Mouse (Mus musculus) large intestine, adult 2 months (tissue): ENCODE data around the gene Sash1. TPM values are rescaled to one million over a fixed set of nuclear protein-coding genes. Genes with fewer than 3 reads are reported as not detected.

Experiments used
- DNase-seq: peaks from one replicate; pipeline ENCODE4 v3.0.0-alpha.2; 2012; ENCODE audit warnings: low read depth, low spot score
- WGBS: fragments of 180-500 bp; shearing (Covaris S2); methylation state at CpG from one replicate; pipeline ENCODE4 v1.1.7; 2018; 5-methylcytosine and 5-hydroxymethylcytosine counted together
- polyA plus RNA-seq: library from polyadenylated mRNA; depleted of rRNA; stranded (reverse); fragments of >200 nt; gene quantifications from 2 replicates; pipeline ENCODE4 v1.2.3, GENCODE M21; 2012

The Sash1 gene
- polyA plus RNA-seq, 1 experiment: 5.1 TPM

DNA sequence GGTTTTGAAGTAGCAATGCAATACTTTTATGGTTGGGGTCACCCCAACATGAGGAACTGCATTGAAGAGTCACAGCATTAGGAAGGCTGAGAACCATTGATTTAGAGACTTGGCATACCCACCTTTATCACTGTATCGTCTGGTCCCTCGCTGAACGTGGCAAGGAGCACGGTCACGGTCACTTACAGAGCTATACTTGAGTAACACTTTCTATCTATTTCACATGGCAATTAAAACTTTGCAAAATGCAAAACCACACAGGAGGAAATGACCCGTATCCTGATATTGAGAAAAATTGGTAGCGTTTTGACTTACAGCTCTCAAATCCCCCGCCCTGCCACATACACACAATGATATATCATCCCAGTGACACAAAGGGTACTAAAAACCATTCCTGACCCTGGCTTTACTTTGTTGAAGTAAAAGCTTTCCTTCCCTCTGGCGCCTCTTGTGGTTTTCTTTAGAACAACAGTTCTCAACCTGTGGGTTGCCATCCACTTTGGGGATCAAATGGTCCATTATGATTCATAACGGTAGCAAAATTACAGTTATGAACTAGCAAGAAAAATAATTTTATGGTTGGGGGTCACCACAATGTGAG is 119.8 kb downstream of the Sash1 start:
- 77% methylated on average over 10 of the region's 10 CpGs for WGBS
- DNase-seq: no peak

DNA sequence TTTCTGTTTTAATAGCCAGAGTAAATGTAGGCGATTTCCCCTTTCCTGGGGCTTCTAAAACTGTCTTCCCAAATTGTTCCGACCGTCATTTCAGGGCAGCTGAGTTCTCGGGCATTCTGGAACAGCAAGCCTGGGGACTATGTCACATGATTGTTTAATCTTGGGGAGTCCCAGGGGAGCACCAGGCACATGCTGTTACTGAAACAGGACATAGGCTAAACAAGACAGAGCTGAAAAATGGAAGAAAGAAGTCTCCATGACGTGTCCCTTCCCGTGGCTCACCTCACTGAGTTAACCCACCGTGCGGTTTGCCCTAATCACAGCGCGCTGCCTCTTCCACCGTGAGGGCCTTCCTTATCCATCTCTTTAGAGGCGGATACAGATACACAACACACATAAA is 123.1 kb downstream of the Sash1 start:
- 71% methylated on average over 12 of the region's 12 CpGs for WGBS
- DNase-seq: no peak

DNA sequence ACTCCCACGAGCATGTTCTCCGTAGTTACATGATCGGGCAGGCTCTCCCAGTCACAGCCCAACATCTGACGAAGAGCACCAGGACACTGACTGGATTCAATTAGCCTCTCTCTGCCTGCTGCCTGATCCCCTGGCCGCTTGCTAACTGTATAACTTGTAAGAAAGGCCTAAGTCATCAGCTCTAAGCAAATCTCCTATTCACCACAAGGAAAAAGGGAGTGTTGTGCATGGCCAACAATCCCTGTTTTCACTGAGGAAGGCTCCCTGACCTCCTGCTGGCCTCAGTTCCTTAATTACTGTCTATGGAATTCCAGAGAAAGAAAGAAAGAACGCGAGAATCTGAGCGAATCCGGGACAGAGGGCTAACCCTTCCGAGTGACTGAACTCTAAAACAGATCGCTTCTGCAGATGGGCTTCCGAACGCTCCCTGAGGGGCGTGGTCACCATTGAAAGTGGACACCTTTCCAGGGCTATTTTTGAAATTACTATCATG is 123.6 kb downstream of the Sash1 start:
- WGBS: 51% methylated on average over 14 of the region's 14 CpGs
- no peak for DNase-seq

DNA sequence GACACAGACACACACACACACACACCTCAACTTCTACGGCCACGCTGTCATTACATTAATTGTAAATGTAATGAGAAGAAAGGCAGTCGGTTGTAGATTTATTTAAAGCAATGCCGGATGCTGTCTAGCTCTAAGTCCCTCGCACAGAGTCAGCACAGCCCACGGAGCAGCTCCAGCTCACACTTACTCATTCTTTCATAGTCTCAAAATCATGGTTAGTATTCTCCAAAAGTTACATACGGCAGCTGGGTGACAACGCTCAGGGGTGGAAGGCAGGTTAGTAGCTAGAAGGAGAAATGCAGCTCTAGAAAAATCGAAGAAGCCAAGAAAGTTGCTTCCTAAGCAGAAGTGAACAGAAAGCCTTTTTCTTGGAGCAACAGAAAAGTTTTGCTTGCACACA is 124.2 kb downstream of the Sash1 start:
- DNase-seq: no peak
- WGBS: 62% methylated on average over 9 of the region's 9 CpGs

DNA sequence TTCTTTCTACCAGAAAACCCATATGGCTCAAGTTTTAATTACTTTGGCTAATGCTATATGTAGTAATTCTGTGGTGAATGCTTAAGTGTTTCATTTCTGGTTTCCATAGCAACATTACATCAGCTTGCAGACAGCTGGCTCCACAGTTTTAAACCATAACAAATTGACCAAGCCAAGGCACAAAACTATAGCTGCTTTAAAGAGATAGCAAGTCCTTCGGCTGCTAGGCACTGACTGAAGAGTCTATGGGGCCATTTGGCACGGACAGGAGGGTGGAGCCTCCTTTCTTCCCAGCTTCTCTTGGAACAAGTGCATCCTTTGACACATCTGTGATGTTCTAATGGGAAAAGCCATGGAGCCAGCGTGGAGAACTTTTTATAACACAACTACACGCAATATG is 125.3 kb downstream of the Sash1 start:
- no peak for DNase-seq
- 42% methylated on average over 4 of the region's 4 CpGs for WGBS

DNA sequence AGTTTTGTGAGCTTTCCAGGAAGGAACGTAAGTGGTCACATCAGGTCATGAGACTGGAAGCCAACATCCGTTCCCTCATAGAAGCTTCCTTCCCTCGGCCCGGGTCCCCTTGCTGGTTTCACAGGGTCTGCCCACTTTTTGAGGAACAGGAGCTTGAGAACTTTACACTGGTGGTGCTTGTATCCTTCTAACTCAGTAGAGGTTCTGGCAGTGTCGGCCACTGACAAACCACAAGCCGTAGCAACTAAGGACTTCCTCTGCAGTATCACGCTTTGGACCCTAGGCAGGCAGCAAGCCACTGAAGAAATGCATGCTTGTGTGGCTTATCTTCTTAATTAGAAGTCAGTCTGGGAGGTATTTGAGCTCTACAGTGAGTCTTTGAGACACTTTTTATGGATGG is 126.6 kb downstream of the Sash1 start:
- 60% methylated on average over 7 of the region's 7 CpGs for WGBS
- DNase-seq: no peak

DNA sequence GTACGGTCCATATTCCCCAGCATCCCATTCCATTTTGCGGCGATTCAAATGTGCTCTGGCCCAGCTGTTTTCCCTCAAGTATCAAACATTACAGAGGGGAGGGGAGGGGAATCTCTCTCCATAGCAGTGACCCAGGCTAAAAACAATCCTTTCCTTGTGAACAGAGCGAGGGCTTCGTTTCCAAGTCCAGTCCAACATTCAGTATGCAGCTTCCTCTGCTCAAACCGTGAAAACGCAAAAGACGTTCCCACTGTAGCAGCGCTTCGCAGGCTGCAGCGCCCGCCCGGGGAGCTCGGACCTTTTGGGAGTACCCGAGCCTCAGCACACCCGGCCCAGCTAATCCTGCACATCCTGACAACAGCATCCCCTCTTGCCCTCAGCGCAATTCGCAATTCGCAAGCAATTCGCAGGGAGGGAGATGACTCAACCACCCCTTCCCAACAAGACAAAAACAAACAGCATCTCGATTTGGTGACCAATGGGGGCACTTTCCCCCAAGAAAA is 128.4 kb downstream of the Sash1 start:
- 66% methylated on average over 21 of the region's 21 CpGs for WGBS
- no peak for DNase-seq

DNA sequence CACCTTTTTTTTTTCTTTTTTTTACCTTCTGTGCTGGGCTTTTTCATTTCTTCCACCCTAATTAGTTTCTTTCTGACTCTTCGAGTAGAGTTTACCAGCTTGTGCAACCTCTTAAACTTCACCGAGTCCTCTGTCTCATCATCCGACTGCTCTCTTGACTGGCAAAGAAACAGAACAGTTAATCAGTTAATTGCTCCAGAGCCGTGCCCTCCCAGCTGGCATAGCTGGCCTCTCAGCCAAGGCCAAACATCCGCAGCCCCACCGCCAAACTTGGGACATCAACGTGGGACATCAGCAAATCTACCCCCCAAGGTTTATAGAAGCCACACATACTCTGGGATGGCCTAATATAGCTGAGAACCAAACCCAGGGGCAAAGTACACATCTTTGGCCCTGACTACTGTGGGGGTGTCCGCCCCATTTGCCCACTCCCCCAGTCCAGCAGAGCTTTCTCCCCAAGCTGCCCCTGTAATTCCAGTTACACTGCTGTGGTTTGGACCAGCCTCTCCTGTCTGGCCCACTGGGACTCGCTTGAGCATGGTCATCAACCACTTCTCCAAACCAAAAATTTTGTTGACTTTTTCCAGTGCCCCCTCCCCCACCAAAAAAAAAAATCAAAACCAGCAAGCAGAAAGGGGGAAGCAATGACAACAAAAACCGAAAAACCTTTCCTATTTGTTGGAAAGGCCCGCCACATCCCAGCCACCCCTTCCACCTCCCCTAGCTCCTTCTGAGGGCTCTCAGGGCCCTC is 129.1 kb downstream of the Sash1 start:
- 45% methylated on average over 11 of the region's 11 CpGs for WGBS

DNA sequence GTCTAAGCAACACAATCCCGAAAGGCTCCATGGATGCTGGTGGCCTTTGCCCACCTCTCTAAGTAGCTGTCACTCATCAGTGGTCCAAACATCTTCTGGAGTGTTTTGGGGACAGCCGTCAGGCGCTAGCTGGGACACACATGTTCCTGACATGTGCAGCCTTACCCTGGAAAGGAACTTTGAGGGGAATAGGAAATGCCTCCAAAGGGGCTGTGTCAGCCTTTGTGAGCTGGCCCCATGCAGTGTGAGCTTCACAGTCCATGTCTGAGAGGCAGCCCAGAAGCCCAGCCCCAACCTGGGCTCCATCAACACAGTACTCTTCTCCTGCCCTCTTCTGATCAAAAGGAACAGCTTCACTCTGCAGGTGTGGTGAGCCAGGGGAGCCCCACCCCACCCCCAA is 132.5 kb downstream of the Sash1 start:
- DNase-seq: no peak
- WGBS: 86% methylated on average over 3 of the region's 3 CpGs

More for the DNA sequence above, 129.1 kb downstream of the Sash1 start:
- DNase-seq: no peak

DNA sequence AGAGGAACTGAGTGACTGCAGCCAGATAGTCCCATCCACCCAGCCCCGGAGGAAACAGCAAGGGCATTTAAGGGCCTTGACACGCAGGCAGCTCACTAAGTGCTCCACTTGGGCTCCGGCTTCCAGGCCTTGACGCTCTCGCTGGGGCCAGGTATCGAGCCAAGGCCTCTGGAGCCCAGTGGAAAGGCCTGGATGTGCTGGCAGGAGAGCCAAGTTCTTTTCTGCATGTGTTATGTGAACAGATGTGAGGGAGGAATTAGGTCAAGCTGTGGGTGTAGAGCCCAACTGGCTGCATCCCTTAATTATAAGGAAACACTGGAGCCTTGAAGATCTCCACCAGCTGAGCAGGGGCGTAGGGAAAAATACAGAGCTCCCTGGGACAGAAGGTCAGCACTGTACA is 133.4 kb downstream of the Sash1 start:
- 69% methylated on average over 7 of the region's 7 CpGs for WGBS
- no peak for DNase-seq

DNA sequence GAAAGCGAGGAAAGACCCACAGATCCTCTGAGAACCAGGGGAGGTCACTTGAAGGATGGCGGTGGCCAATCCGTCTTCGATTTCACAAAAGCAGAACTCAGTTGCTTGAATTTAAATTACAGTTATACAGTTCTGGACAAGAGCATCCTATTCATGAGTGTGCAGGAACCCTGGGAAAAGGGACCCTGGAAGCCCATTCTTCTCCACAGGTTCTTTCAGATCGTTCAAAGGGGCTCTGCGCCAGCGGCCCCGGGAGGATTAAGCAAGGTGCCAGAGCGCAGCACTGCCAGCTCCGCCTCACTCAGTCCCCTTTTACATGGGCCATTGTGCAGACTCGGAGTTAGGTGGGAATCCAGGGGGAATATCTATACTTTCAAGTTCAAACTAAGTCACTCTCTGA is 136.3 kb downstream of the Sash1 start:
- DNase-seq: no peak
- WGBS: 86% methylated on average over 11 of the region's 11 CpGs

DNA sequence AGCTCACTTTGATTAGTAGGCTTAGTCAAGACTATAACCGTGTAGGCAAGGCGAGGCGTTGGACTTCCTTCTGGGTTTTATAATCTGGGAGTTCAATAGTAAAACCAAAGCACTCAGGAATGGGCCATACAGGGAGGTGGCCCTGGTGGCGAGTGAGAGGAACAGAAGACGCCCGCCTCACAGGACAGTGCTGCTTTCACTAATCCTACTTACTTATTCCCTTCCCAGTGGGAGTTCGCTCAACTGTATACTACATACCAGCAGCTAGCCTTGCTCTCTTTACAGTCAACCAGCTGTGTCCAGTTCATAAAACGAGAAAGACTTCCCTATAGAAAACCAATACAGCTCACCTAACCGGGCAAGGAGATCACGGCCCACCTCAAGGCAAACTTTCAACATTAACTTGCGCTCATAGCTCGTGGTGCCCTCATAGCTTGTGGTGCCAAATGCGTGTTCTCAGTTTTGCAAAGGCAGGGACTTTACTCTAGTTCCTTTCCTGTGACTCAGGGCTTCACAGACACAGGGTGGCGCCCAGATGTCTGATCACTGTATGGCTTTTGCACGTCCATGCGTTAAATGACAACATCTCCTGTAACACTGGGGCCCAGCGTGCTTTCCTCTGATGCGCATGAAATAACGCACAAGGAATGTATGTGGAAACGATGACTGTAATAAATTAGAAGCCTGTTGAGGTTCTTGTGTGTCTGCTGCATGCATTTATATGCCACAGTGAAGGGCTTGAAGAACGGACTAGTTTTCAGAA is 138.2 kb downstream of the Sash1 start:
- WGBS: 74% methylated on average over 21 of the region's 21 CpGs
- DNase-seq: no peak

DNA sequence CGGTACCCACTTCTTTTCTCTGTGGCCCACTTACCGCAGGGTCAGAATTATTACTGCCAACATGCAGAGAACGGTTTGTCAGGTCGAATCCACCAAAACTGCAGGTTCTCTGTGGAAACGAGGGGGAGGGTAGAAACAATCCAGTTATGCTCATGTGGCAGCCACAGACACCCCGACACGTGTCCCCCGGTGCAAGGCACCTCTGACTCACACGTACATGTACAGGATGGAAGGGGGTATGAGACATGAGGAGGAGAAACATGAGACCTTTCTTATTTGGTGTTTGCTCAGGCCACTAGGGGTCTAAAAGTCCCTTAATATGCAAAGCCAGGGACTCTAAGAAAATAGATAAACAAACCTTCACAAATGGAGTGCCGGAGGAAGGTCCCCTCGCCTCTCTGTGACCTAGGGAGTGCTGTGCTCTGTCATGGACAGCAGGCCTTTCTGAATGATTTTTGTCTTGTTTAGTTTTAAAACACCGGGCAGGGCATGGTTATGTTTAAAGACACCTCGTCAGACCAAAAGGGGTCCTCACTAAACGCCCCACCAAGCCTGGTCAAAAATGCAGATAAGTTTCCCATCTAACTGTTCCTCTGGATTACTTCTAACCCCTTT is 139.7 kb downstream of the Sash1 start:
- DNase-seq: no peak
- WGBS: 86% methylated on average over 14 of the region's 14 CpGs

DNA sequence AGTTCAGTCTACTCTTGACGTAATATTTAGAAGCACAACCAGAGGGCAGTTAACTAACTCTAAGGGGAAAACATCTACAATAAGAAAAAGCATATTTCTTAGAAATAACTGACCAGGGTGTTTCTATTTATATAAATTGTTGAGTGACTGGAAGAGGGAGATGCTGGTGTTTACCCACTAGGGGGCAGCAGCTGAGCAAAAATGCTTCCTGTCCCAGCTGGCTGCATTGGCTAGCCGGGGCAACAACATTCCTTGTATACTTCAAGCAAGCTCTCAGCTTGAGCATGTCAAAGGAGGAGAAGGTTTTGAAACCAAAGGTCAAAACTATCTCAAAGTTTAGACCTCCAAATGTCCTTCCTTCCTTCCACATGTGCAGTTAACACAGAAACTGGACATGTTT is 143.0 kb downstream of the Sash1 start:
- 43% methylated on average over 2 of the region's 2 CpGs for WGBS
- DNase-seq: peak; percentile 35

DNA sequence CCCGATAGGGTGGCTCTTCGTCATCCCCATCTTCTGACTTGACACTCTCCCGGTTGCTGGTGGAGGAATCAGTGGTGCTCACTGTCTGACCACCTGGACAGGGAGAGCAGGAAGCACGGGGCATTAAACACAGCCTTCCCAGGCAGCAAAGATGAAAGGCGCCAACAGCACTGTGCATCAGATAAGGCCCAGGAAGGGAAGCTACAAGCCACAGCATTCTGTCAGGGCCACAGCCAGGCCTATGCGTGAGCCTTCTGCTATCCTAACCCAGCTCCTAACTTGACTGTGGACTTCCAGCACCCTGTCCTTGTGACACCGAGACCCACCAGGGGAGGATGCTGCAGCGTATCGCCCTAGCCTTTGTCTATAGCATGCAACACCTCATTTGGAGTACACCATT is 144.4 kb downstream of the Sash1 start:
- 89% methylated on average over 9 of the region's 9 CpGs for WGBS
- no peak for DNase-seq

DNA sequence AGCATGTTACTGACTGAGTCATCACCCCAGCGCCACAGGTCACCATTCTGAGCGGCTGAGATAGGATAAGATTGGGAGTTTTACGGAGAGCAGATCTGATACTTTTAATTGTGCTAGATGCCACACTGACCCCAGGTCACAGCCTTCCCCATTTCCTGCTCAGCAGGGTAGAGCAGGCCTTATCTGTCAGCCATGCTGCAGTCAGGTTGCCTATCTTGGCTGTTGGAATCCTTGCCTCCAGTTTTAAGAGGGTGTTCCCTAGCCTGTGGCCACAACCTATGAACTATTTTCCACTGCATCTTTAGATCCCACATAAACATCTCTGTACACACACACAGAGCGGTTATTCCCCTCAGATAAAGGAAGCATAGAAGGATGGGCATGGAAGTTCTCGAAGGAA is 145.1 kb downstream of the Sash1 start:
- no peak for DNase-seq
- WGBS: 90% methylated on average over 5 of the region's 5 CpGs

DNA sequence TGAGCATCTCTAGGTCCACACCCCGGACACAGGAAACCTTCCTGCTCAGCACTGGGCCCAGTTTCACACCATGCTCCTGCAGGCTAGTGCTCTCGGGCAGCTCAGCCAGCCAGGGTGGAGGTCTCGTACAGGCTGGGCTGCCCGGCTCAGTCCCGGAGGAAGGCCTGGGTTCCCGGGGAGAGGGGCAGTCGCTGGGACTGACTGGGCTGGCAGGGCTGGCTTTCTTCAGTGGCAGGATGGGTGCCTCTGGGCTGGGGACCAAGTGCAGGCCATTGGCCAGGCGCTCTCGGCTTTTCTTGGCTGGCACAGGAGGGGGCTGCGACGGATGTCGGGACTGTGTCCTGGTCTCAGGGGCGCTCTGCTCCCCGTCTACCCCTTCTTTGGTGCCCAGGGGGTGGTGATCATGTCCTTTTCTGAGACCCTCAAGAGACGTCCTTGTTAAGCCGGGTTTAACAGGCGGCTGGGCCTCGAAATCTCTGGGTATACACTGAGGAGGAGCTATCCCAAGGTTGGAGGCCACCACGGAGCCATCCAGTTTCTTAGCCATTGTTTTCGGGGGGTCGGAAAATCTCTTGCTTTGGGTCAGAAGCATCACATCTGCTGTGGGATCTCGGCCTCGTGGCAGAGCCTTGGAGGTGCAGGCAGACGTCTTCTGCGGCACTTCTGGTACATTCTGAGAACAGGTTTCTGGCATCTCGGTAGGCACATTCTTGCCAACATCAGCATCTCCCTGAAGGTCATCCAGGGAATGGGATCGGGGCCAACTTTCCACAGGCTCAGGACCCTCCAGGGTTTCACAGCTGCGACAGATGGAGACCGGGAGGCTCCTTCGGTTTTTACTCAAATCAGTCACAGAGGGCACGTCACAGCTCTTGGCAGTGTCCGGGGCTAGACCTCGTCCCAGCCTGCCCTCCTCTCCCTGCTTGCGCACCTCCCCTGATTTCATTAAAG is 156.2 kb downstream of the Sash1 start:
- 91% methylated on average over 34 of the region's 34 CpGs for WGBS
- no peak for DNase-seq

DNA sequence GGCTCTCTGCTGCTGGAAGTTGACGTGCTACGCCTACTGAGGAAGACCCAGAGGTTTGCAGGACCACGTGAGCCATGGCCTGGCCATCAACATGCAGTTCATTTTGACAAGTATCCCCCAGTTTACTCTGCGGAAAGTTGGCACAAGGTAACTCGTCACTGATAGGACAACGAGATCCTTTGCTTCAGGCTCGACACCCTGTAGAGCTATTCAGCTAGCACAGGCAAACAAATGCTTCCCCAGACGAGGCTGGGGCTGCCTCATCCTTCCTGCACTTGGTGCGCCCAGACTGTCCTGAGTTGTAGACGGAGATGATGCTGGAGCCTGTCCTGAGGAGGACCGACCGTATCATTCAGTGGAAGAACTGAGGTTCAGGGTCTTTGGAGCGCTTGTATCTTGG is 166.5 kb downstream of the Sash1 start:
- WGBS: 82% methylated on average over 13 of the region's 13 CpGs
- no peak for DNase-seq

DNA sequence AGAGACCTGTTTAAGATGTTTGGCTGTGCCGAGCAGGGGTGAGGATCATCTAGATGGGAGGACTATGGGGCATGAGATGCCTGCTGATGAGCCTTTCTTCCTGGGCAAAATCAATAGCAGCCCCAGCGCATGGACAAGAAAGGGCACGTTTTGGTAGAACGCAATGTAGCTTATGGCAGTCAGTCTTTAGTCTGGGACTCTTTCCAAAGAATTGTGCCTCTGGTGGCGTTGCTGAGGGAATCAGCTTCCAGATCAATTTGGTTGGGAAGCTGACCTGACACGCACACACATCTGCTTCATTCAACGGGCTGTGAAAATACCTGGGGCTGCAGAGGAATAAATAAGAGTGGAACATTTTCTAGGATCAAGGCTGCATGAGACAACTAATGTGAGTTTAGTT is 167.0 kb downstream of the Sash1 start:
- no peak for DNase-seq
- WGBS: 84% methylated on average over 7 of the region's 7 CpGs
